16 mouse cellular contexts compared by ENCODE assay signal in the genomic region with DNA sequence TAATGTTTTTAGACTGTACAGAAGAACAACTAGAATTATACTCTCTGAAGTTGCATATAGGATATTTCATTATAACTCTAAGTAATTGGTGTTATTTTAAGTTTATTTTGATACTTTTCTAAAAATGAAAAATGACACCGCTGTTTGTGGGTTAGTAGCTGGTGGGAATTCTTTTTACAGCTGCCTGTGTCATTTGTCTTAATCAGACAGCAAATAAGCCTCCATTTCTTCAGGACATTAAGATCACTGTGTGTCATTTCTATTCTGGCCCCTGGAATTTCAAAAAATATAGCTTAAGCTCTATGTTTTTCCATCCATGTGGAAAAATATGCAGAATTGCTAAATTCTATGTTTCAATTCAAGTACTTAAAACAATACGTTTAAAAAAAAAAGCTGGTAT.
"Had no signal": no experiment of that assay in that cellular context is flagged by ENCODE, and none has a peak within 500 bp of the region (broad histone marks: within the 10 kb centered on the region; RNA-seq: fewer than 3 reads in every experiment).

No protein-coding gene starts in this region.

- H3K4me1 ChIP-seq: neural tube, embryonic 12.5 days; neural tube, embryonic 13.5 days; stomach, embryonic 15.5 days had no signal

- H3K27ac ChIP-seq: neural tube, embryonic 12.5 days; neural tube, embryonic 13.5 days; neural tube, embryonic 15.5 days; stomach, embryonic 15.5 days; stomach, postnatal 0 days had no signal

- H3K36me3 ChIP-seq: neural tube, embryonic 12.5 days; neural tube, embryonic 13.5 days; neural tube, embryonic 15.5 days; stomach, embryonic 15.5 days had no signal

- DNase-seq: retina, postnatal 1 day; right cerebral cortex, adult 18-20 months; right cerebral cortex, postnatal 14 days; right cerebral cortex, postnatal 25 days; right cerebral cortex, postnatal 4 days; spleen, adult 18-20 months; thymus, adult 18-20 months; thymus, adult 2 months; thymus, postnatal 14 days; thymus, postnatal 25 days; thymus, postnatal 4 days had no signal

- H3K27me3 ChIP-seq: neural tube, embryonic 12.5 days; neural tube, embryonic 15.5 days; stomach, embryonic 15.5 days had no signal

- H3K4me3 ChIP-seq: neural tube, embryonic 12.5 days; neural tube, embryonic 13.5 days; neural tube, embryonic 15.5 days; stomach, embryonic 15.5 days had no signal

- H3K9ac ChIP-seq: neural tube, embryonic 12.5 days; neural tube, embryonic 13.5 days; neural tube, embryonic 15.5 days; stomach, embryonic 15.5 days had no signal

- H3K9me3 ChIP-seq: neural tube, embryonic 12.5 days; neural tube, embryonic 13.5 days; neural tube, embryonic 15.5 days; stomach, embryonic 15.5 days had no signal

- H3K4me2 ChIP-seq: neural tube, embryonic 12.5 days; neural tube, embryonic 13.5 days; neural tube, embryonic 15.5 days; stomach, embryonic 15.5 days had no signal
